Mouse (Mus musculus) liver, postnatal 0 days (tissue): Measurements from ENCODE around the gene Npr3.

Source experiments
- CTCF ChIP-seq: sonication (generic); IDR thresholded peaks from 2 replicates; pipeline ENCODE4 v1.5.1; 2016; ENCODE audit warnings: antibody characterized with exemption, low read depth
- EP300 ChIP-seq: IDR thresholded peaks from 2 replicates; pipeline ENCODE4 v1.6.1; 2016; ENCODE audit warnings: antibody characterized with exemption, low read depth, mild to moderate bottlenecking

DNA sequence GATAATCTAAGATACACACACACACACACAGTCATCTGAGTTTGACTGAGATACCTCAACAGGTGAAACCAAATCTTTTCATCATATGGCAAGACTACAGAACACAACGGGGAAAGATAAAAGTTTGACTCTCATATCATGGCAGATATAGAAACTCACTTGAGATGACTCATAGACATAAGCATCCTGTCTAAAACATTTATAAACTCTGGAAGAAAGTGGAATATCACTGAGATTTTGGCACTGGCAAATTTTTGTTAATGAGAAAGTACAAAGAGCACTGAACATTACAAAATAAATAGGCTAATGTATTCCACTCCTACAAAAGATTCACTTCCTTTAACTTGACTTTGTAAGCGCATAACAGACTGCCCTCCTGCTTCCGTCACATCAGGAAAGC lies 40.2 kb downstream of the Npr3 start:
- no peak for TF ChIP-seq EP300
- TF ChIP-seq CTCF = no peak
